Comparison of ENCODE assay signal across 8 mouse cellular contexts in the genomic region with DNA sequence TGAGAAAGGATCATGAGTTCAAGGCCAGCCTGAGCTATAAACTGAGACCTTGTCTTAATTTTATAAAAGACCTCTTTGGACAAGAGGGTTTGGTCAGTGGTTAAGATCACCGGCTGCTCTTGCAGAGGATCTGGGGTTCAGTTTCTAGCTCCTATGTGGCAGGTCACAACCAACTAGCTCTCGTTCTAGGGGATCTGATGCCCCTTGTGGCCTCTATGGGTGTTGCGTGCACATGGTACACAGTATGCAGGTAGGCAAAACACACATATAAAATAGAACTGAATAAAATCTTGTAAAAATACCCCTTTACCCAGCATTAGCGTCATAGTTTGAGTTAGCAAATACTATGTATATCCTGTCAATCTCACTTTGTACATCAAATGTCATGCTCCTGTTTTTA. TPM values are rescaled to one million over a fixed set of nuclear protein-coding genes. Genes with fewer than 3 reads are reported as not detected.
DNase-seq lines count a peak whose midpoint lies in the region; ATAC-seq and TF ChIP-seq lines count a peak whose summit lies in the region.

No protein-coding gene starts in this region.

- no peak overlapping the region for H3K4me3 ChIP-seq in cerebellum, adult 2 months (replicated peaks; ENCODE audit: insufficient read depth, low read depth, low read length)
- no peak overlapping the region for H3K4me3 ChIP-seq in liver, embryonic 12.5 days
- H3K4me3 ChIP-seq in stomach, embryonic 15.5 days (replicated peaks), result no peak overlapping the region

- H3K27ac ChIP-seq in cerebellum, adult 2 months (ENCODE audit: insufficient read depth, low read length), result no peak overlapping the region
- H3K27ac ChIP-seq in liver, embryonic 12.5 days, result no peak overlapping the region
- peak overlapping the region; percentile 82 for H3K27ac ChIP-seq in stomach, embryonic 15.5 days

- TF ChIP-seq CTCF in cerebellum, adult 2 months (IDR thresholded peaks at IDR 0.05; ENCODE audit: borderline replicate concordance, insufficient read depth, low read depth, low read length), result peak; percentile 46; the same call in 1 of the 2 replicates

- peaks cover 7% of the 10 kb centered on the region for H3K9me3 ChIP-seq in liver, embryonic 12.5 days (replicated peaks)
- H3K9me3 ChIP-seq in stomach, embryonic 15.5 days, result no peaks in the 10 kb centered on the region

- no peak for ATAC-seq in liver, embryonic 12.5 days
- ATAC-seq in stomach, embryonic 15.5 days (ENCODE audit: insufficient read depth, low FRiP score, low read depth), result no peak
- ATAC-seq in erythroid progenitor cell, adult 5-6 weeks (replicated peaks; ENCODE audit: low FRiP score, poor library complexity, severe bottlenecking), result no peak

- no peak for DNase-seq in cerebellum, adult 2 months
- DNase-seq in cerebellum, adult 9-11 months, result no peak
- peak; percentile 28 for DNase-seq in liver
- DNase-seq in induced T-regulatory cell, adult 2 months (ENCODE audit: low read depth), result peak; percentile 57
- DNase-seq in heart, adult 11 months, result no peak

- H3K4me1 ChIP-seq in cerebellum, adult 2 months (ENCODE audit: control insufficient read depth, insufficient read depth, low read length), result no peaks in the 10 kb centered on the region
- H3K4me1 ChIP-seq in liver, embryonic 12.5 days, result peaks cover 18% of the 10 kb centered on the region
- H3K4me1 ChIP-seq in stomach, embryonic 15.5 days, result peaks cover 34% of the 10 kb centered on the region

- TF ChIP-seq POLR2A in cerebellum, adult 2 months (IDR thresholded peaks at IDR 0.05; ENCODE audit: borderline replicate concordance, insufficient read depth, low read length), result no peak

- H3K36me3 ChIP-seq in liver, embryonic 12.5 days, result no peaks in the 10 kb centered on the region
- no peaks in the 10 kb centered on the region for H3K36me3 ChIP-seq in stomach, embryonic 15.5 days

- no peak overlapping the region for H3K9ac ChIP-seq in liver, embryonic 12.5 days
- H3K9ac ChIP-seq in stomach, embryonic 15.5 days, result no peak overlapping the region

- WGBS in cerebellum, adult 2 months, result 89% methylated on average over 4 of the region's 4 CpGs
- WGBS in liver, embryonic 12.5 days (ENCODE audit: insufficient replicate concordance), result 64% methylated on average over 4 of the region's 4 CpGs
- 75% methylated on average over 4 of the region's 4 CpGs for WGBS in stomach, embryonic 15.5 days

- no peak overlapping the region for H3K4me2 ChIP-seq in liver, embryonic 12.5 days
- no peak overlapping the region for H3K4me2 ChIP-seq in stomach, embryonic 15.5 days

- no peaks in the 10 kb centered on the region for H3K27me3 ChIP-seq in cerebellum, adult 2 months (ENCODE audit: control insufficient read depth, insufficient read depth, low read length)
- H3K27me3 ChIP-seq in liver, embryonic 12.5 days (replicated peaks), result no peaks in the 10 kb centered on the region
- H3K27me3 ChIP-seq in stomach, embryonic 15.5 days (replicated peaks), result no peaks in the 10 kb centered on the region

RNA-seq across cellular contexts. Expression of gene Hhat, which starts 19.4 kb away (rescaled TPM):
- polyA plus RNA-seq in cerebellum, adult 2 months (2012; rRNA removed), result 1.9 and 2.1 TPM in 2 replicates
- 2.1 TPM in 2 replicates for polyA plus RNA-seq in liver, embryonic 12.5 days (2016; fragmentation: Nextera tagmentation; extraction: Ambion mirVana)
- polyA plus RNA-seq in stomach, embryonic 15.5 days (2015; fragmentation: Nextera tagmentation; extraction: Ambion mirVana), result 8.7 and 9.7 TPM in 2 replicates
- not detected in 2 replicates for total RNA-seq in erythroid progenitor cell, adult 5-6 weeks (2015; ENCODE audit: low replicate concordance)
- 0.51 TPM in 1 of 2 replicates, not detected in the other for total RNA-seq in erythroid progenitor cell, adult 5-6 weeks (2017; ENCODE audit: low replicate concordance)

Comparison
In these comparisons a context has a peak if more than half of its experiments do, and no peak if none do; other contexts are left out.
1. DNase-seq: peak in liver (single experiment) and induced T-regulatory cell, adult 2 months (single experiment); none in cerebellum, adult 2 months (0 of 2), cerebellum, adult 9-11 months (single experiment) and heart, adult 11 months (single experiment).